Mouse (Mus musculus) erythroid progenitor cell, adult 5-6 weeks (primary cell): Measurements from ENCODE around the gene Pxn. TPM values are rescaled to one million over a fixed set of nuclear protein-coding genes. Genes with fewer than 3 reads are reported as not detected.
"Not testable (repeated sequence)": the region's sequence is repeated elsewhere in the genome, so short reads cannot be mapped to it uniquely, and the experiment has no call there.

Source experiments
- ATAC-seq: replicated peaks from 2 replicates; pipeline ENCODE4 v1.8.0; 2016; ENCODE audit warnings: moderate number of reproducible peaks, mild to moderate bottlenecking, moderate TSS enrichment, inconsistent platforms; ENCODE audit not compliant: poor library complexity, low FRiP score, severe bottlenecking
- total RNA-seq, 2 experiments: library from RNA; stranded (forward) in 1 of 2; stranded (reverse) in 1 of 2; fragments of 150-400 nt in 1 of 2; fragments of 186-747, 209-891 nt in 1 of 2; gene quantifications; 2 replicates each; pipeline versions ENCODE4 v1.2.3 to v1.2.4; 2015 to 2017; ENCODE audit warnings: low replicate concordance in 2 of 2

Pxn gene
- total RNA-seq, 2 experiments from 2014 or later = 11.1 to 18.9 TPM

- no peak for ATAC-seq
Measured at GRCm38 (mm10) chr5:115485489-115486205, 20.8 kb upstream of the Pxn start.

DNA sequence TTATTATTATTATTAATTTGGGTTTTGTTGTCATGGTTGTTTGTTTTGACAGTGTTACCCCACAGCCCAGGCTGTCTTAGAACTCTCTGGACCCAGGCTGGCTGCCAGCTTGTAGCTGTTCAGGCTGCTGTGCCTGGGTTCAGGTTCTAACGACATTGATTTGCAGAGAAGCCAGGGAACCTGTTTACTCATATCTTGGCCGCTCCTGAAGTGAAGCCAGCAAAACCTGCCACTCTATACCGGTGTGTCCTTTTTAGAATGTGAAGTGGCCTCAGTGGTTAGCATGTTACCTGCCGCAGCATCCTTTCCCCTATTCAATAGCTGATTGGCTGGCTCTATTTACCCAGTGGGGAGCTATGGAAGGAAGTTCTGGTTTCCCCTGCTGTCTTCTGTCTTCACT lies 19.8 kb upstream of the Pxn start:
- ATAC-seq = no peak

DNA sequence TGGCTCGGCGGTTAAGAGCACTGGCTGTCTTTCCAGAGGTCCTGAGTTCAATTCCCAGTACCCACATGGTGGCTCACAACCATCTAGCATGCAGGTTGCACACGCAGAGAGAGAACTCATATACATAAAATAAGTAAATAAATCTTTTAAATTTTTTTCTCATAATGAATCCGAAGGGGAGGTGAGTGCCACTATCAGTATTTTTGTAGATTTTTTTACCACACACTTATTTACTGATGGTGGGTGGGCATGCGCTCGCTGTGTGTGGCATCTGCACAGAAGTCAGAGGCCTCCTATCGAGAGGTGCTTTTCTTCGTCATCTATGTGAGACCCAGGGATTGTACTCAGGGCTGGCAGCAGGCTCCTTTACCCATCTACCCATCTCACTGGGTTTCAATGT lies 19.1 kb upstream of the Pxn start:
- no peak for ATAC-seq

DNA sequence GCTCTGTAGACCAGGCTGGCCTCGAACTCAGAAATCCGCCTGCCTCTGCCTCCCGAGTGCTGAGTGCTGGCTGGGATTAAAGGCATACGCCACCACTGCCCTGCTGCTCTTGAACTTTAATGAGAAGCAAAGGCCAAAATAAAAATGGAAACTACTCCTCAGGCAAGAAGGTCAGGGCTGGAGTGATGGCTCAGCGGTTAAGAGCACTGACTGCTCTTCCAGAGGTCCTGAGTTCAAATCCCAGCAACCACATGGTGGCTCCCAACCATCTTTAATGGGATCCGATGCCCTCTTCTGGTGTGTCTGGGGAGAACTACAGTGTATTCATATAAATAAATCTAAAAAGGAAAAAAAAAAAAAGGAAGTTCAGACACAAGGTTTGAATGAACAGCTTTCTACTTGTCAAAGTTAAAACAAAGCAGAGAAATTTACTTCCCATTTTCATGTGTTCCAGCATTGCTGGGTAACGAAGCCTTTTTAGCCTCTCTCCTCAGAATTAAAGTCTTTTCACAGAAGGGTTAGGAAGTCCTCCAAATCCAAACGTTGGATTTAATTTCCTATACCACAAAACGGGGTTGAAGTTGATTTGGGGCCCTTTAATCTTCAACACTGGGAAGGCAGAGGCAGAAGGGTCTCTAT lies 18.4 kb upstream of the Pxn start:
- no peak for ATAC-seq

DNA sequence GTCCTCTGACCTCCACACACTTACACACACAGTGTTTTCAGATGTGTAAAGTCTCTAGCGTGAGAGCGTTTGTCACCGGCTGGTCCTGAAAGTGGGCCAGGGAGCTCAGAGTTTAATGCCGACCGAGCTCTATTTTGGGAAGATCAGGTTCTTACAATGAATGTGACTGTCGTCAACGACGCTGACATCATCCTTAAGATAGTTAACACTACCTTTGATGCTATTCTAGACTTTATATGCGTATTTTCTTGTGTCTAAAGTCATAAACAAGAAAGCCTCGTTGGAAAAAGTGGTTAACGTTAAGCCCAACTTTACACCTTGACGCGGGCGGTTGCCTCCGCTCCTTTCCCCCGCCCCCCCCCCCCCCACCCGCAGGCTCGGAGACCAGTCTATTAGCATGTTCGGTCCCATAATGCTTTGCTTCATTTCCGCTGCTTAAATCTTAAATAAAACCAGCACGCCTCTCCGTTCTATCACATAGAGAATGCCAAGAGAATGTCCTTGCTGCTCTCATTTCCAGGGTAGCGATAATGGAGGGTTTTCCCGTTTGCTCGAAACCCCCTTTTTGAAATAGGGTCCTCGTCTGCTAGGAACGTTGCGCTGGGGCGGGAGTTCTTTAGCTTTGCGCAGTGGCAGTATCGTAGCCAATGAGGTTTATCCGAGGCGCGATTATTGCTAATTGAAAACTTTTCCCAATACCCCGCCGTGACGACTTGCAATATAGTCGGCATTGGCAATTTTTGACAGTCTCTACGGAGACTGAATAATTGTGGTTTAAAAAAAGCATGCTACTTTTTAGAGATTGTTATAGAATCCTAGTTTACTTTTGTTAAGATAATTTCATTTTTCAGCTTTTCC lies 17.4 kb upstream of the Pxn start:
- ATAC-seq = peak; percentile 64

- peak; percentile 83 for ATAC-seq
Measured at GRCm38 (mm10) chr5:115489699-115490637, 16.5 kb upstream of the Pxn start.

DNA sequence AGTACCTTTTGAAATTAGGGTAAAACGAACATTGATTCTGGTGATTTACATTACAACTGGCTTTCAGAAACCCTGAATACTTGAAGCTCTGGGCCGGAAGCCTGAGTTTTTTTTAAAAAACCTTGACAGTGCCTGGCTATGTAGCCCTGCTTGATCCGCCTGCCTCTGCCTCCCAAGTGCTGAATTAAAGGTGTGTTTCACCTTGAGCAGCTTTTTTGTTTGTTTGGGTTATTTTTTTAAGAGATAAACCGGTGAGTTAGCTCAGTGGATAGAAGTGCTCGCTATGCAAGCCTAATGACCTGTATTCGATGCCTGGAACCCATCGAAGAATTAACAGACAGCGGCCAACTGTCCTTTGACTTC lies 15.9 kb upstream of the Pxn start:
- peak; percentile 9 for ATAC-seq

DNA sequence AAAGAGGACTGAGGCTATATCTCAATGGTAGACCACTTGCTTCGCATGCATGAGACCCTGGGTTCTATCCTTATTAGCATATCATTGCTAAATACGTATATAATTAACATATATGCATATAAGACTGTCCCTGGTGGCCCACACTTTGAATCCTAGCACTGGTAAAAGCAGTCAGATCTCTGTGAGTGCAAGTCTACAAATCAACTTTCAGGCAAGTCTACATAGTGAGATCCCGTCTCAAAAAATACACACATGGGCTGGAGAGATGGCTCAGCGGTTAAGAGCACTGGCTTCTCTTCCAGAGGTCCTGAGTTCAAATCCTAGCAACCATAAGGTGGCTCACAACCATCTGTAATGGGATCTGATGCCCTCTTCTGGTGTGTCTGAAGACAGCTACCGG lies 15.4 kb upstream of the Pxn start:
- no peak for ATAC-seq

- no peak for ATAC-seq
Measured at GRCm38 (mm10) chr5:115491771-115492322, 14.6 kb upstream of the Pxn start.

DNA sequence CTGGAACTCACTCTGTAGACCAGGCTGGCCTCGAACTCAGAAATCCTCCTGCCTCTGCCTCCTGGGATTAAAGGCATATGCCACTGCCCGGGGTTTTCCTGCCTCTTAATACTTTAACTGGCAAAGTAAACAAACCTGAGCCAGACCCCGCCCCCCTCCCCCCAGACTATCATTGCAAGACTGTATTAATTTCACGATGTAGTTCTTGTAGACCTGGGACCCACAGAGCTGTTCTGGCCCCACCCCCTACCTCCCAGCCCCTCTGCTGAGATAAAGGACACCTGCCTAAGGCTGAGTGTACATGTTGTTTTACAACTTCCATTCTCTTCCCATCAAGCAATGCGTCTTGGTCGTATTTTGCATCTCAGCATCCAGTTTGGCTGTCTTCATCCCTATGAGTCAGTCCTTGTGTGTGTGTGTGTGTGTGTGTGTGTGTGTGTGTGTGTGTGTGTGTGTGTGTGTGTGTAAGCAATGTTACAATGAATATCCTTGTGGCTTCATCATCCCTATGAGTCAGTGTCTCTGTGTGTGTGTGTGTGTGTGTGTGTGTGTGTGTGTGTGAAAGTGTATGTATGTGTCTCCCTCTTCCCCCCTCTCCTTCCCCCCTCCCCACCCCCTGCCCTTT lies 13.7 kb upstream of the Pxn start:
- ATAC-seq = no peak

GRCm38 (mm10) chr5:115493441-115493840 lies 13.0 kb upstream of the Pxn start:
- ATAC-seq = no peak

DNA sequence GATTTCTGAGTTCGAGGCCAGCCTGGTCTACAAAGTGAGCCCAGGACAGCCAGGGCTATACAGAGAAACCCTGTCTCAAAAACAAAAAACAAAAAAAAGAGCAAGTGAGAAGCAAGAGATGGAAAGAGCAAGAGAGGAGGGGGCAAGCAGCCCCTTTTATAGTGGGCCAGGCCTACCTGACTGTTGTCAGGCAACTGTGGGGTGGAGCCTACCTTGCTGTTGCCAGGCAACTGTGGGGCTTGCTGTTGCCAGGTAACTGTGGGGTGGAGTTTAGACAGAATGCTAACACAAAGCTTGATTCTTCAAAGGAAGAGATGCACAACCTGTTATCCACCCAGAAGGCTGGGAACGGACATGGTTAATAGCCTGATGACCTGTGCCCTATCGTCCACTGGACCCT lies 10.9 kb upstream of the Pxn start:
- not testable (repeated sequence) for ATAC-seq

DNA sequence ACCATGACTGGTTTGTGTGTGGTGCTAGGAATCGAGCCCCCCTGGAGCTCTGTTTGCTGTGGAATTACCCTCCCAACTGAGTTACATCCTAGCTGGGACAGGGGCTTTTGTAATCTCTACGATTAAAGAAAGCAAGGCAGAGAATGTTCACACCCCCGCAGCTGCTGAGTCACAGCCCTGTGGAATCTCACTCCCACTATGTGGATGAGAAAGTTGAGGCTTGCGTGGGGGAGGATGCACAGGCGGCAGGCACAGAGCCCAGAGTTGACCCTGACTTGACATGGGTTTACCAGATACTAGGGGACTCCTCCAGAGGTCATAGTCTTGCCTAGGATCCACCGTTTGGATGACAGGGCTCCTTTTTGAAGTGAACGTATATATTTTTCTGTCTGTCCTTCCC lies 9.4 kb upstream of the Pxn start:
- ATAC-seq = no peak

- ATAC-seq = no peak
Measured at GRCm38 (mm10) chr5:115498307-115499240, 7.9 kb upstream of the Pxn start.

DNA sequence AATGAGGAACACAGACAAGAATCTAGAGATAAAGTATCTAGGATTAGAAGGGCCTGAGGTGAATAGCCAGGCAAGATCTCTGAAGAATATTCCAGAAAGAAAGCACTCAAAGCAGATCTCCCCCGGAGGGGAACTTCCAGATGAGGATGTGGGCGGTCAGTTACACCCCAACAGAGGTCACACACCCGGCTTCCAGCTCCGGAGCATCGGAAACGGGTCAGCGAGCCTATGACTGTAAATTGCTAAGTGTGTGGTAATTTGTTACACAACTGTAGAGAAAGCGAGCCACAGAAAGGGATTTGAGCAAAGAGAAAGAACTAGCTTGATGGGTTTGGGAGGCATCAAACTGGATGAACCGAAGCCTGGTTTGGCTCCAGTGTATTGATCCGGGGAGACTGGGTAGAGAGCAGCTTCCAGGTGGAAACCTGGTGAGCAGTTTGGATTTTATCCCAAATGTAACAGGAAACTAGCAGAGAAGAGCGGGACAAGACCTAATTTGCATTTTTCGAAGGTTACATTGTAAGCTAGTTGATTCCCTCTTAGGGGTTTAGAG lies 6.0 kb upstream of the Pxn start:
- ATAC-seq = no peak

GRCm38 (mm10) chr5:115503035-115503434 lies 3.4 kb upstream of the Pxn start:
- ATAC-seq = no peak

GRCm38 (mm10) chr5:115505617-115506016 lies 859 bp upstream of the Pxn start:
- ATAC-seq = not testable (repeated sequence)
